Mouse (Mus musculus) erythroblast, embryonic 14.5 days (primary cell): ENCODE results near the gene Gprc5b.

Experiments
- GATA1 ChIP-seq: IDR thresholded peaks from 2 replicates; pipeline ENCODE4 v1.6.1; 2012; ENCODE audit warnings: low read length, inconsistent platforms, mixed read lengths
- TAL1 ChIP-seq: IDR thresholded peaks from 3 replicates; pipeline ENCODE4 v1.6.1; 2012; ENCODE audit warnings: low read length, inconsistent platforms, mixed read lengths

DNA sequence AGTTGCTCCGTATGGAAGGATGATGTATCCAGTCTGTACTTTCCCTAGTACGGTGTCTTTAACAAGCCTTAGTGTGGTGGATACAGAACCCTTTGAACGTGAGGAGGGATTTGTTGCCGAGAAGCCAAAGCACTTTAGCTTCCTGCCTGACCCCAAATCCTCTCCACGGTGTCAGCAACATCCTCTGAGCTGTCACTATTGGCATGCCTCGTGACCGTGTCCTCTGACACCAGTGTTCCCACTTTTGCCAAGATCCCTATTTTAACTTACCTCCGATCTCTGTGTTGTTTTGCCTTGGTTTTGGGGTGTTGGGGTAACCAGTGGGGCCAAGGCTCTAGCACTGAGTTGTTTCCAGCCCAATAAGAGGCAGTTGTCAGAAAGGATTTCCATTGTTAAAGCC is 23.5 kb downstream of the Gprc5b start:
- TF ChIP-seq GATA1 (no peak), TAL1 (no peak)
